Mouse (Mus musculus) cerebellum, adult 2 months (tissue): ENCODE results near the gene Mdn1.

ENCODE experiments used
- CTCF ChIP-seq: fragments of 200-500 bp; IDR thresholded peaks from 2 replicates; pipeline ENCODE4 v1.5.1; 2011; ENCODE audit warnings: low read depth, mild to moderate bottlenecking, control low read depth, low read length, moderate library complexity, borderline replicate concordance; ENCODE audit not compliant: insufficient read depth
- POLR2A ChIP-seq: fragments of 200-500 bp; IDR thresholded peaks from 2 replicates; pipeline ENCODE4 v1.6.1; 2011; ENCODE audit warnings: low read length, control low read depth, borderline replicate concordance; ENCODE audit not compliant: insufficient read depth

GRCm38 (mm10) chr4:32750711-32751110 lies 93.8 kb downstream of the Mdn1 start:
- TF ChIP-seq CTCF (no peak), POLR2A (no peak)
